Mouse (Mus musculus): Measurements from ENCODE around the gene St6galnac6.

The St6galnac6 gene

GRCm38 (mm10) chr2:32640550-32641051 lies 41.1 kb downstream of the St6galnac6 start:
- no peak for DNase-seq (ENCODE audit: low spot score)

DNA sequence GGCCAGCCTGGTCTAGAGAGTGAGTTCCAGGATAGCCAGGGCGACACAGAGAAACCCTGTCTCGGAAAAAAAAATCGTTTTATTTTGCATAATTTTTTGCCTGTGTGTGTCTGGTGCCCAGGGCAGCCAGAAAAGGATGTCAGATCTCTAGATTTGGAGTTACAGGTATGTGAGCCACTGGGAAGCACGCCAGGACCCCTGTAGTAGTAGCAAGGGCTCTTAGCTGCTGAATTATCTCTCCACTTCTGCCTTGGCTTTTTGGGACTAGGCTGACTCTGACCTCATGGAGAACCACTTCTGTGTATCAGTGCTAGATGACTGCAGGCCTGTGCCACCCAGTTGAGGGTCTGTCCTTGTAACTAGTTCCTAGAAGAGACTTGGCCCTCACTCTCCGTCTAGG lies 42.3 kb downstream of the St6galnac6 start:
- DNase-seq (ENCODE audit: low spot score): no peak

- no peak for DNase-seq (ENCODE audit: low spot score)
Measured at GRCm38 (mm10) chr2:32642813-32643212, 43.3 kb downstream of the St6galnac6 start.

DNA sequence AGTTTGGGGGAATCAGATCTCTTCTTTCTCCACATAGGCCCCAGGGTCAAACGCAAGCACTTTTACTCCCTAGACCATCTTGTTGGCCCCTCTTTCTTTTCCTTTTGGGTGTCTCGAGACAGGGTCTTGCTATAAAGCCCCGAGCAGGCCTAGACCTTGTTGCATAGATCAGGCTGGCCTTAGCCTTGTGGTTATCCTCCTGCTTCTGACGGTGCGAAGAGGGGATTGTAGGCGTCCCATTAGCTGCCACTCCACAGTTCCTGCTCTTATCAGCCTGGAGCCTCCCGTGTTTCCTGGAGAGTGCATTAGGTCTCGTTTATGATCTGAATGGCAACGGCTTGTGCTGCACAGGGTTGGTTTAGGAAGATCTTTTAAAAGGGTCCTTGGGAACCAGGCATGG lies 44.6 kb downstream of the St6galnac6 start:
- no peak for DNase-seq (ENCODE audit: low spot score)

DNA sequence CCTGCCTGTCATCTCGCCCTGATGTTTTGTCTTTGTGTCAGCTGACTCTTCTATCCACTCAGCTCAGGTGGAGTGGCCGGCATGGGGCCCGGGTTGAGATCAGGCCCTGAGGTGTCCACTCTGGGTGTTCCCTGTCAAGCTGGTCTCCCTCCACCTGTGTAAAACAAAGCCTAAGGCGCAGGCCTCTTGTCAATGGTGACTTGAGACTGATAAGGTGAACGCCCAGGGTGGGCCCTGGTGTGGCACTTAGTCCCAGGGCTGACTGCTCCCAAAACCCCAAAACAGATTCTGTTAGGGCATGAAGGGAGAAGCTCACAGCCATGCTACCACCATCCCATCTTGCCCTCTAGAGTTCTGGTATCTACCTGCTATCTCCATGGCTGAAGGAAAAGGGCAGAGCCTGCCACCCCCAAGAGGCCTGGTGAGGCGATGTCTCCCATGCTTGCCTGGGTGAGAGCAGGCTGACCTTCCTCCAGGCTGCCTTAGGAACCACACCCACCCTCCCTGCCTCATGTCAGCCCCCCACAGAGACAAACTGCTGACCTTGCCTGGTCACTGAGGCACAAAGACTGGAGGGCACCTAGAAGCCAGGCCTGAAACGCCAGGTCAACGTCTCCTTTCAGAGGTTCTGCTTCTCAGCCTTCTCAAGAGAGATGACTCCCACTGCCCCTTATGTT lies 45.4 kb downstream of the St6galnac6 start:
- no peak for DNase-seq (ENCODE audit: low spot score)

GRCm38 (mm10) chr2:32645647-32646046 lies 46.1 kb downstream of the St6galnac6 start:
- DNase-seq (ENCODE audit: low spot score): no peak

GRCm38 (mm10) chr2:32646379-32647056 lies 47.0 kb downstream of the St6galnac6 start, which contains the start of gene Eng:
TSS of gene Eng (plus strand) at chr2:32646595.
- DNase-seq (ENCODE audit: low spot score): peak; percentile 59

GRCm38 (mm10) chr2:32647366-32647765 lies 47.9 kb downstream of the St6galnac6 start:
- DNase-seq (ENCODE audit: low spot score): no peak

DNA sequence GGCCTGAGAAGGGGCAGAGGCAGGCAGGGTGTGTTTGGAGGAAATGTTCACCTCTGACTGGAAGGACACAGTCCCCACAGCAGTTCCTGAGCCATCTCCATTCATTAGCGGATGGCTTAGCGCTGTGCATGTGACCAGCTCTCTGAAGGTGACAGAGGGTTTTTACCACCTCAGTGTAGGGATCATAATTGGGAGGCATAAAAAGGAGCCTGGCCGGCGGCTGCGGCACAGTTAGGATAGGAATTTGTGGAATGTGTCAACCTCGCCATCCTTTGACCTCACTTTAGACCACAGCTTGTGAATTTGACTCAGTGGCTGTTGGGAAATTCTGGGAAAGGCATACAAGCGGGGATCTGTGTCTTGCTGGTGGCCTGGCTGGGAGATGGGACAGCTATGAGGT lies 54.3 kb downstream of the St6galnac6 start:
- DNase-seq (ENCODE audit: low spot score): no peak

- DNase-seq (ENCODE audit: low spot score): peak; percentile 48
Measured at GRCm38 (mm10) chr2:32654743-32655393, 55.4 kb downstream of the St6galnac6 start.

DNA sequence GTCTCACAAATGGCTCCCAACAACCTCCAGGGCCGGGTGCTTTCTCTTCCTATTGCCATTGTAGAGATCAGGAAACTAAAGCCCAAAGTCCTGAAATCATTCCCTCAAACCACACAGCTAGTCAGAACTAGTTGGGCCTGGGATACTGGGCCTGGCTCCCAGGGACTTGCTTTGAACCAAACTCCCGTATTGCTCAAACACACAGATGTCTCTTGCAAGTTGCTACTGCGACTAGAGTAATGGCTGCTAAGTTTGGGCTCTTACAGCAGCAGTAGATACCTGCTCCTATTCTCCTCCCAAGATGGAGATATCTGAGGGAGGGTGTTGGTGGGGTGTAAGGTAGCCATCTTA lies 55.9 kb downstream of the St6galnac6 start:
- DNase-seq (ENCODE audit: low spot score): no peak

GRCm38 (mm10) chr2:32655826-32656225 lies 56.3 kb downstream of the St6galnac6 start:
- no peak for DNase-seq (ENCODE audit: low spot score)

GRCm38 (mm10) chr2:32658873-32659272 lies 59.4 kb downstream of the St6galnac6 start:
- no peak for DNase-seq (ENCODE audit: low spot score)

DNA sequence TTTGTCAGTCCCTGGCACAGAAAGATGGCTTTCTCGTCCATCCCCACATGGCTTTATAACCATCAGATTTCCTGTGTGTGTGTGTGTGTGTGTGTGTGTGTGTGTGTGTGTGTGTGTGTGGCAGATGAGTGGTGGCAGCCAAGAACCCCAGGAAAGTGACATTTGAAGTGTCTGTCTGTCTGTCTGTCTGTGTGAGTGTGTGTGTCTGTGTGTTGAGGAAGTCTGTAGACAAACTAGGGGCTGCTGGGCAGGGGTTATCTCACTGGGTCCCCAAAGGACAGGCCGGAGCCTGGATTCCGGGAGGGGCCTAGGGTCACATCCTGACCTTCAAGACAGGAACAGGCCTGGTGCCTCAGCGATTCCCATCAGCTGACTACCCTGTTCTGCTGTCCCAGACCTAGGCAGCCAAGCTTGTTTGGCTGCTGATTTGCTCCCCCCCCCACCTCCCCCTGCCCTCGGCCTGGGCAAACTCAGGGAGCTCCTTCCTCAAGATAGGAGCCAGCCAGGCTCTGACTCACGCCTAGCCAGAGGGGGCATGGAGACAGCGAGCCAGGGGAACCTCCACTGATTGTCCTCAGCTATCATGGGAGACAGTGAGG lies 62.1 kb downstream of the St6galnac6 start:
- DNase-seq (ENCODE audit: low spot score): peak; percentile 56

DNA sequence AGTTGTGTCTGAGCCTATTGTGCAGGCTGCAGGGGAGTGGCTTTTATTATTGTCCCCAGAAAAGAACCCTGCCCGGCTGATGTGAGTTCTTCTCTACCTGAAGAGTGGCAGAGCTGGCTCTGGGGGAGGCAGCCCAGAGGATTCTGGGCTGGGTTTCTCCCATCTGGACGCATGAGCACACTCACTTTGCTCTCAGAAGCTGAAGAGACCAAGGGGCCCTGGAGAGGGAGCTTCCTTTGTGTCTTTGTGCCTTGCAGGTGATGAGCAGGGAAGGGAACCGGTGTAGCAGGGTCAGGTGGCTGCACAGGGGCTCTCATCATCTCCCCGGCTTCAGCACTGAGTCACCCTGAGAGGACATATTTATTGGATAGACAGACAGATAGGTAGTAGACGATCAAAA lies 62.8 kb downstream of the St6galnac6 start:
- DNase-seq (ENCODE audit: low spot score): no peak

DNA sequence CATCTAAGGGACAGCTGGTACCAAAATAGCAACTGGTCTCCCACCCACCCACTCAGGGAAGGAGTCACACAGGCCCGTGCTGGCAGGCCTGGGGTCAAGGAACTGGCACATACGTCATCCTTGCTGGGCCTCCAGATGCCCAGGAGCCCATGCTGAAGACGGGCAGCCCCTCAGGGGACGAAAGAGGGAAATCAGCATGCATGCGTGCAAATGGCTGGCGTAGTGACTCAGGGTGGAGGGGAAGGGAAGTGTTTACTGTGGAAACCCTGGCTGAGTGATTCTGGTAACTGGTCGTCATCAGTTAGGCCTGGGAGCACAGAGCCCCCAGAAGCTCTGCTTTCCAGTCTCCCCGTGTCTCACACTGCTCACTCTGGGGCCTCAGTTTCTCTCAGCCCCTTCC lies 65.8 kb downstream of the St6galnac6 start:
- DNase-seq (ENCODE audit: low spot score): no peak

DNA sequence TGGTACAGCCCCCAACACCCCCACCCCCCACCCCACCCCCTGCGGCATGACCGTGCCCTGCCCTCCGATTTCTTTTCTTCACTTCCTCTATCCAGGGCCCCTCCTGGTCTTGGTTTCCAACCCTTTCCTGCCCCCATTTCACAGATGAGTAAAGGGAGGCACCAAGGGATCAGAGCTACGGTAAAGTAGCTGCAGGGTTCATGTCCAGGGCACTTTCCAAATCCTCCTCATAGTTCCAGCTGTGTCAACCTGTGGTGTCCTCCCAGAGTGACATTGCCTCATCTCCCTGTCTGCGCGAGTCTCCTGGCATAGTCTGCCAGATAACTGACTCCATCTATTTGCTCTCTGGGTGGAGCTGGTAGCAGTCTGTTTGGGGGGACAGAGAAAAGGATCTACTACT lies 66.3 kb downstream of the St6galnac6 start:
- no peak for DNase-seq (ENCODE audit: low spot score)

DNA sequence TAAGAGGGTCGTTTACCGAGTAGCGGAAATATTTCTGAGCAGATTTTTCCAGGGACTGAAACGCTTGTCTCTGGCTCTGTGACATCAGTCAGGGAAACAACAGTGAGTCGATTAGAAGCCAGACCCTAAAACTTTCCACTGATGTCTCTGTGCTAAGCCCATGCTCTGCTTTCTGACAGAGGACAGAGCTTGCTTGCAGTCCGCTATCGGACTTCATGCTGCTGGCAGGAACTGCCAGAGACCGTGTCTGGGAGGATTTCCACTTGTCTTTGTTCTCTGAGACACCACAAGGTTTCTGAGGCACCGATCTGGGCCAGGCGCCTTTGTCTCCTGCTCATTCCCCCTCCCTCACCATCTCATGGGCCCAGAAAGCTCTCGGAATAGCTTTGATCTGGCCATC lies 68.3 kb downstream of the St6galnac6 start:
- DNase-seq (ENCODE audit: low spot score): no peak

GRCm38 (mm10) chr2:32668176-32668575 lies 68.7 kb downstream of the St6galnac6 start:
- DNase-seq (ENCODE audit: low spot score): no peak

- no peak for DNase-seq (ENCODE audit: low spot score)
Measured at GRCm38 (mm10) chr2:32669876-32670275, 70.4 kb downstream of the St6galnac6 start.

All from urinary bladder, postnatal 14 days (tissue).